Mouse (Mus musculus): Measurements from ENCODE around the gene Tmem236. TPM values are rescaled to one million over a fixed set of nuclear protein-coding genes. Genes with fewer than 3 reads are reported as not detected.

Tmem236 gene
- polyA plus RNA-seq, 1 experiment from 2014 or later, result 0.42 TPM

GRCm38 (mm10) chr2:14214764-14215163 lies 40.4 kb downstream of the Tmem236 start:
- H3K9me3 ChIP-seq (ENCODE audit: low read length), result no peaks in the 10 kb centered on the region
- ATAC-seq (ENCODE audit: low FRiP score, low TSS enrichment), result no peak
- H3K36me3 ChIP-seq (ENCODE audit: insufficient read depth, low read length), result no peaks in the 10 kb centered on the region
- no peaks in the 10 kb centered on the region for H3K27me3 ChIP-seq (ENCODE audit: insufficient read depth, low read length)
- no peak overlapping the region for H3K9ac ChIP-seq (replicated peaks; ENCODE audit: low read length)
- H3K4me2 ChIP-seq (replicated peaks; ENCODE audit: low read depth, low read length), result no peak overlapping the region
- 56% methylated on average over 3 of the region's 3 CpGs for WGBS
- no peak overlapping the region for H3K4me3 ChIP-seq (ENCODE audit: low read length)
- H3K27ac ChIP-seq (ENCODE audit: low read length), result no peak overlapping the region
- H3K4me1 ChIP-seq (ENCODE audit: insufficient read depth, low read length), result no peaks in the 10 kb centered on the region

- Histone ChIP-seq H3K27ac (ENCODE audit: low read length) (no peak overlapping the region), H3K27me3 (ENCODE audit: insufficient read depth, low read length) (no peaks in the 10 kb centered on the region), H3K36me3 (ENCODE audit: insufficient read depth, low read length) (no peaks in the 10 kb centered on the region), H3K4me2 (replicated peaks; ENCODE audit: low read depth, low read length) (no peak overlapping the region), H3K4me3 (ENCODE audit: low read length) (no peak overlapping the region), H3K4me1 (ENCODE audit: insufficient read depth, low read length) (no peaks in the 10 kb centered on the region), H3K9ac (replicated peaks; ENCODE audit: low read length) (no peak overlapping the region), H3K9me3 (ENCODE audit: low read length) (no peaks in the 10 kb centered on the region)
- ATAC-seq (ENCODE audit: low FRiP score, low TSS enrichment), result no peak
- 79% methylated on average over 3 of the region's 3 CpGs for WGBS
Measured at GRCm38 (mm10) chr2:14216653-14217052, 42.3 kb downstream of the Tmem236 start.

GRCm38 (mm10) chr2:14218126-14218525 lies 43.8 kb downstream of the Tmem236 start:
- H3K27ac ChIP-seq (ENCODE audit: low read length), result no peak overlapping the region
- ATAC-seq (ENCODE audit: low FRiP score, low TSS enrichment), result no peak
- H3K27me3 ChIP-seq (ENCODE audit: insufficient read depth, low read length), result no peaks in the 10 kb centered on the region
- H3K4me3 ChIP-seq (ENCODE audit: low read length), result no peak overlapping the region
- H3K4me1 ChIP-seq (ENCODE audit: insufficient read depth, low read length), result no peaks in the 10 kb centered on the region
- H3K9me3 ChIP-seq (ENCODE audit: low read length), result no peaks in the 10 kb centered on the region
- no peak overlapping the region for H3K9ac ChIP-seq (replicated peaks; ENCODE audit: low read length)
- 82% methylated on average over 6 of the region's 6 CpGs for WGBS
- no peak overlapping the region for H3K4me2 ChIP-seq (replicated peaks; ENCODE audit: low read depth, low read length)
- no peaks in the 10 kb centered on the region for H3K36me3 ChIP-seq (ENCODE audit: insufficient read depth, low read length)

GRCm38 (mm10) chr2:14224387-14224786 lies 50.1 kb downstream of the Tmem236 start:
- Histone ChIP-seq H3K4me3 (ENCODE audit: low read length) (no peak overlapping the region), H3K4me1 (ENCODE audit: insufficient read depth, low read length) (no peaks in the 10 kb centered on the region), H3K36me3 (ENCODE audit: insufficient read depth, low read length) (no peaks in the 10 kb centered on the region), H3K9ac (replicated peaks; ENCODE audit: low read length) (no peak overlapping the region), H3K4me2 (replicated peaks; ENCODE audit: low read depth, low read length) (no peak overlapping the region), H3K27ac (ENCODE audit: low read length) (no peak overlapping the region), H3K27me3 (ENCODE audit: insufficient read depth, low read length) (no peaks in the 10 kb centered on the region), H3K9me3 (ENCODE audit: low read length) (no peaks in the 10 kb centered on the region)
- no peak for ATAC-seq (ENCODE audit: low FRiP score, low TSS enrichment)
- 82% methylated on average over 3 of the region's 4 CpGs for WGBS

DNA sequence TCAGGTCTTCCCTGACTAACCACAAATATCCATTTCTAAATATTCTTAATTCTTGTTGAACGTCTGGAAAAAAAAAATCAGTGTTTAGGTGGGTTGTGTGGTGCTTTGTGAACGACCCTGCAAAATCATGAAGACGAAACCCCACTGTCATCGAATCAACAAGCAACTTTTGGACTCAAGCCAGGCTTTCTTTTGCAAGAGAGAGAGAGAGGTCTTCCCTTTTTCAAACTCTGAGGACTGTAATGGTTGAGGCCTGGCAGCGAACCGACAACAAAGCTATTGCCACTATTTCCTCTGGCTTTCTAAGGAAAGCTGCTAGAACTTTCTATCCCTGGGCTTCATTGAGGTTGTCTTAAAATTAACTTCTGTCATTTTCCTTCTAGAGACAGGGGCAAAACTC lies 54.2 kb downstream of the Tmem236 start:
- no peak overlapping the region for H3K4me3 ChIP-seq (ENCODE audit: low read length)
- no peaks in the 10 kb centered on the region for H3K9me3 ChIP-seq (ENCODE audit: low read length)
- H3K4me2 ChIP-seq (replicated peaks; ENCODE audit: low read depth, low read length), result no peak overlapping the region
- no peak overlapping the region for H3K27ac ChIP-seq (ENCODE audit: low read length)
- no peaks in the 10 kb centered on the region for H3K36me3 ChIP-seq (ENCODE audit: insufficient read depth, low read length)
- H3K9ac ChIP-seq (replicated peaks; ENCODE audit: low read length), result no peak overlapping the region
- no peaks in the 10 kb centered on the region for H3K27me3 ChIP-seq (ENCODE audit: insufficient read depth, low read length)
- no peak for ATAC-seq (ENCODE audit: low FRiP score, low TSS enrichment)
- 69% methylated on average over 6 of the region's 6 CpGs for WGBS
- H3K4me1 ChIP-seq (ENCODE audit: insufficient read depth, low read length), result no peaks in the 10 kb centered on the region

DNA sequence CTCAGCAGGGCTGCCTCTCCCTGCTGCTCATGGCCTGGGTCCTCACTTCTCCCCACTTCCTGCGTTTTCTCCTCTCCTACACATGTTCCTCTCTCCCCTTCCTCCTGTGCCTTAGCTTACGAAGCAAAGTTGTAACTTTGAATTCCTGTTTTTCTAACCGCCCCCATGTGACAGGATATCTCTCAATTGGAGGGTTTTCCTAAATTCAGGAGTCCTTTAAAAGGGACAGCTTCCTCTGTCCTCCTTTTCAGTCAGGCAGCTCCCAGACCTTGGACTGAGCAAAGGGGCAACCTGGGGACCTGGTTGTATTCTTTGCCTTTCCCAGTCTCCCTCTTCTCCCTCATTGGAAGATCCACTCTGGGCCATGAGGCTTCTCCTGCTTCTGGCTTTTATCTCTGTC lies 54.8 kb downstream of the Tmem236 start, which contains the start of gene Mrc1:
Gene Mrc1, plus strand, starts transcription at position 244 of the 400 bp plus-strand sequence.
- Histone ChIP-seq H3K9ac (replicated peaks; ENCODE audit: low read length) (no peak within 1 kb of the TSS), H3K4me2 (replicated peaks; ENCODE audit: low read depth, low read length) (no peak within 1 kb of the TSS), H3K36me3 (ENCODE audit: insufficient read depth, low read length) (no peaks in the 10 kb centered on the region), H3K4me1 (ENCODE audit: insufficient read depth, low read length) (no peaks in the 10 kb centered on the region), H3K4me3 (ENCODE audit: low read length) (no peak within 1 kb of the TSS), H3K9me3 (ENCODE audit: low read length) (no peaks in the 10 kb centered on the region), H3K27me3 (ENCODE audit: insufficient read depth, low read length) (no peaks in the 10 kb centered on the region), H3K27ac (ENCODE audit: low read length) (no peak within 1 kb of the TSS)
- WGBS, result 29% methylated on average over 3 of the region's 3 CpGs
- no peak for ATAC-seq (ENCODE audit: low FRiP score, low TSS enrichment)

- H3K27ac ChIP-seq (ENCODE audit: low read length), result no peak overlapping the region
- H3K4me1 ChIP-seq (ENCODE audit: insufficient read depth, low read length), result no peaks in the 10 kb centered on the region
- no peaks in the 10 kb centered on the region for H3K9me3 ChIP-seq (ENCODE audit: low read length)
- no peak for ATAC-seq (ENCODE audit: low FRiP score, low TSS enrichment)
- 93% methylated on average over 14 of the region's 14 CpGs for WGBS
- H3K4me3 ChIP-seq (ENCODE audit: low read length), result no peak overlapping the region
- no peaks in the 10 kb centered on the region for H3K36me3 ChIP-seq (ENCODE audit: insufficient read depth, low read length)
- no peak overlapping the region for H3K4me2 ChIP-seq (replicated peaks; ENCODE audit: low read depth, low read length)
- H3K9ac ChIP-seq (replicated peaks; ENCODE audit: low read length), result no peak overlapping the region
- no peaks in the 10 kb centered on the region for H3K27me3 ChIP-seq (ENCODE audit: insufficient read depth, low read length)
Measured at GRCm38 (mm10) chr2:14229979-14230378, 55.7 kb downstream of the Tmem236 start.

GRCm38 (mm10) chr2:14232897-14233296 lies 58.6 kb downstream of the Tmem236 start:
- Histone ChIP-seq H3K9me3 (ENCODE audit: low read length) (no peaks in the 10 kb centered on the region), H3K36me3 (ENCODE audit: insufficient read depth, low read length) (no peaks in the 10 kb centered on the region), H3K9ac (replicated peaks; ENCODE audit: low read length) (no peak overlapping the region), H3K27ac (ENCODE audit: low read length) (no peak overlapping the region), H3K4me3 (ENCODE audit: low read length) (no peak overlapping the region), H3K4me2 (replicated peaks; ENCODE audit: low read depth, low read length) (no peak overlapping the region), H3K4me1 (ENCODE audit: insufficient read depth, low read length) (no peaks in the 10 kb centered on the region), H3K27me3 (ENCODE audit: insufficient read depth, low read length) (no peaks in the 10 kb centered on the region)
- WGBS, result 86% methylated on average over 1 of the region's 1 CpGs
- ATAC-seq (ENCODE audit: low FRiP score, low TSS enrichment), result no peak

DNA sequence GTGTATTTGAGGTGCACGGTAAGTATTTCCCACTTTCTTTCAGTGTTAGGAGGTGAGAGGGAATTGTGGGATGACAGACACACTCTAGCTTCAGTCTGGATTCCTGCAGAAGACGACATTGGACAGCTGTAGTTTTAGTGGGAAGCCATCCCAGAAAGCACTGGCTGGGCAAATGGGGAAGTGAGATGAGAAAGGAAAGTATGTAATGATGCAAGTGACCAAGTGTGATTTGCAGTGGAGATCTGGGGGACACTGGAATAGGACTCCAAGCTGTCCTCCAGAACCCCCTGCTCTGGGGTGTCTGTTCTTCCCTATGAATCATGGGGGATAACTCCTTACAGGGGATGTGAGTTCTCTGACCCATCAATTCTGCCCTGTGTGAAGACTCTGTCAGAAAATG lies 59.7 kb downstream of the Tmem236 start:
- H3K27ac ChIP-seq (ENCODE audit: low read length), result no peak overlapping the region
- no peaks in the 10 kb centered on the region for H3K4me1 ChIP-seq (ENCODE audit: insufficient read depth, low read length)
- H3K4me2 ChIP-seq (replicated peaks; ENCODE audit: low read depth, low read length), result no peak overlapping the region
- no peaks in the 10 kb centered on the region for H3K36me3 ChIP-seq (ENCODE audit: insufficient read depth, low read length)
- no peak overlapping the region for H3K9ac ChIP-seq (replicated peaks; ENCODE audit: low read length)
- no peaks in the 10 kb centered on the region for H3K9me3 ChIP-seq (ENCODE audit: low read length)
- H3K27me3 ChIP-seq (ENCODE audit: insufficient read depth, low read length), result no peaks in the 10 kb centered on the region
- ATAC-seq (ENCODE audit: low FRiP score, low TSS enrichment), result no peak
- H3K4me3 ChIP-seq (ENCODE audit: low read length), result no peak overlapping the region
- 71% methylated on average over 2 of the region's 2 CpGs for WGBS

- no peak overlapping the region for H3K4me3 ChIP-seq (ENCODE audit: low read length)
- no peak overlapping the region for H3K4me2 ChIP-seq (replicated peaks; ENCODE audit: low read depth, low read length)
- H3K9me3 ChIP-seq (ENCODE audit: low read length), result no peaks in the 10 kb centered on the region
- no peaks in the 10 kb centered on the region for H3K27me3 ChIP-seq (ENCODE audit: insufficient read depth, low read length)
- H3K9ac ChIP-seq (replicated peaks; ENCODE audit: low read length), result no peak overlapping the region
- no peaks in the 10 kb centered on the region for H3K4me1 ChIP-seq (ENCODE audit: insufficient read depth, low read length)
- WGBS, result 82% methylated on average over 5 of the region's 5 CpGs
- no peak overlapping the region for H3K27ac ChIP-seq (ENCODE audit: low read length)
- ATAC-seq (ENCODE audit: low FRiP score, low TSS enrichment), result no peak
- no peaks in the 10 kb centered on the region for H3K36me3 ChIP-seq (ENCODE audit: insufficient read depth, low read length)
Measured at GRCm38 (mm10) chr2:14235319-14235718, 61.0 kb downstream of the Tmem236 start.

DNA sequence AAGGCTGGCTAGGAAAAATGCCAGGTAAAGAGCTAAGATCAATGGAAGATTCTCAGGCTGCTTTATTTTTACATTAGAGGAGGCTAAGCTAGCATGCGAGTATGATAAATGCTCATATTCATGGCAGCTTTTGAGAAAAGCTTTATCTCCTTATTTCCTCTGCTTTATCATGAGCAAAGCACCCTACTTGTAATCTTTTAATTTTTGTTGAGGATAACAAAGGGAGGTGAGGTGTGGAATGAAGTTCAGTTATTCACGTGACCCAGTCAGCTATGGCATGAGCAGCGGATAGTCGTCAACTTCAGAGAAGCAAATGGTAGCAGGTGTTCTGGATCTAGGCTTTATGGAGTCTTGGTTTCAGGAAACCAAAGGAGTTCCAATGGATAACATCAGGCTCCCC lies 62.6 kb downstream of the Tmem236 start:
- Histone ChIP-seq H3K9ac (replicated peaks; ENCODE audit: low read length) (no peak overlapping the region), H3K36me3 (ENCODE audit: insufficient read depth, low read length) (no peaks in the 10 kb centered on the region), H3K27me3 (ENCODE audit: insufficient read depth, low read length) (no peaks in the 10 kb centered on the region), H3K27ac (ENCODE audit: low read length) (no peak overlapping the region), H3K4me1 (ENCODE audit: insufficient read depth, low read length) (no peaks in the 10 kb centered on the region), H3K9me3 (ENCODE audit: low read length) (no peaks in the 10 kb centered on the region), H3K4me3 (ENCODE audit: low read length) (no peak overlapping the region), H3K4me2 (replicated peaks; ENCODE audit: low read depth, low read length) (no peak overlapping the region)
- no peak for ATAC-seq (ENCODE audit: low FRiP score, low TSS enrichment)
- WGBS, result 76% methylated on average over 4 of the region's 4 CpGs

All from kidney, embryonic 16.5 days (tissue).